Mouse (Mus musculus): ENCODE measurements around the gene Chic2.

- no peak for TF ChIP-seq POLR2A (IDR thresholded peaks at IDR 0.05; ENCODE audit: insufficient read length, low read depth)
- no peak for TF ChIP-seq TCF12 (IDR thresholded peaks at IDR 0.05; ENCODE audit: insufficient read depth, poor library complexity, severe bottlenecking)
- TF ChIP-seq POLR2AphosphoS2 (IDR thresholded peaks at IDR 0.05; ENCODE audit: insufficient read length, low read depth), result no peak
- TF ChIP-seq CEBPB (IDR thresholded peaks at IDR 0.05; ENCODE audit: insufficient read depth, poor library complexity, severe bottlenecking), result no peak
- peak in 1 of 3 experiments; percentile 33 for TF ChIP-seq MYOG (IDR thresholded peaks at IDR 0.05; ENCODE audit: control insufficient read depth in 1 of 3, insufficient read depth in 1 of 3, insufficient read length in 2 of 3, low read depth in 2 of 3)
- TF ChIP-seq E2F4 (IDR thresholded peaks at IDR 0.05; ENCODE audit: insufficient read depth), result no peak
- peak in 1 of 3 experiments; percentile 78 for TF ChIP-seq MYOD1 (IDR thresholded peaks at IDR 0.05; ENCODE audit: control insufficient read depth in 1 of 3, insufficient read length in 2 of 3, low read depth in 2 of 3)
These were observed 69.7 kb downstream of the Chic2 start for GRCm38 (mm10) chr5:74974726-74975411.

Data from myocyte (in vitro differentiated cells).